Mouse (Mus musculus) embryonic stem cell, embryonic (primary cell): ENCODE data around the gene Gadd45a.

Source experiments
- CTCF ChIA-PET, 4 experiments: fragments of 300-600 bp in 2 of 4; fragments of 350-600 bp in 2 of 4; sonication (Branson Sonifier 250); formaldehyde crosslinking; loops; one replicate each; lab custom pipeline; 2022; ENCODE audit warnings: inconsistent platforms in 2 of 4; lab: Charles Lee
- POLR2A ChIA-PET, 4 experiments: fragments of 300-600 bp in 2 of 4; fragments of 350-600 bp in 2 of 4; sonication (Branson Sonifier 250); formaldehyde crosslinking; loops; one replicate each; lab custom pipeline; 2022; ENCODE audit warnings: antibody characterized with exemption in 4 of 4, inconsistent platforms in 1 of 4; lab: Charles Lee

The Gadd45a gene

DNA sequence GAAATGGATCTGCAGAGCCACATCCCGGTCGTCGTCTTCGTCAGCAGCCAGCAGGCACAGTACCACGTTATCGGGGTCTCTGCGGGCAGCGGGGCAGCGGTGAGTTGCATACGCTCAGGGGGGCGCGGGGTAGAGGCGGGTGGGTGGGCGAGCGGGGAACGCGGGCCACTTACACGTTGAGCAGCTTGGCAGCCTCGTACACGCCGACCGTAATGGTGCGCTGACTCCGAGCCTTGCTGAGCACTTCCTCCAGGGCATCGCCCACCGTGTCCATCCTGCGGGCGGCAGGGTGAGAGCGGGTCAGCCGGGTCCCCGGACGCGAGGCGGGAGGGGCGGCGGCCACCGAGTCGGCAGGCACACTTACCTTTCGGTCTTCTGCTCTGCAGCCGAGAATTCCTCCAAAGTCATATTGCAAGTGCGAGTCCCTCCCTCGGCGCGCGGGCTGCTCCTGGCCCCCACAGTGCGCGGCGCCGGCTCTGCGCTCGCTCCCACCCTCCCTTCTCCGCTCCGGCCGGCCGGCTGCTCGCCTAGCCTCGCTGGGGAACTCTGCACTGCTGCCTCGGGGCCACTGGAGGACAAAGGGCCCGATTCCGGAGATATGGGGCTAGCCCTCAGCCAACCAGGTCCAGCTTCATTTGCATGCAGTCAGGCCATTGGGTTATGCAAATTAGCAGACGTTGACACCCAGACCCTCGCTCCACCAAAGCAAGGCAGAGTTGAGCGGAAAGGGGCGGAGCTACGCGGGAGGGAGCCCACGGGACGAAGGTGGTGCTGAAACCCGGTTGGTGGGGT is at the start of gene Gadd45a:
Gene Gadd45a (minus strand): TSS at position 621 of the 792 bp plus-strand sequence.
- CTCF ChIA-PET: interaction anchor here (0.6 to 2.8 kb wide), 28 partner anchors 13 to 745 kb away, joined by 3 to 18 read pairs (median 4); no protein-coding TSS in a partner anchor
- POLR2A ChIA-PET: interaction anchor here (0.6 to 6.9 kb wide), 119 partner anchors 7 to 1766 kb away, joined by 3 to 100 read pairs (median 5); partner anchors contain the start of genes Gng12 (in 3 of the 4) and Mad2l1 (in 2 of the 4)

GRCm38 (mm10) chr6:67085850-67086437 is 48.7 kb upstream of the Gadd45a start:
- POLR2A ChIA-PET: interaction anchor here in 1 of 4 experiments (0.6 to 1.6 kb wide), 4 partner anchors 16 to 418 kb away, joined by 3 to 8 read pairs (median 3); no protein-coding TSS in a partner anchor
- CTCF ChIA-PET: interaction anchor here in 1 of 4 experiments (0.6 kb wide), 1 partner anchor 27 kb away, joined by 5 read pairs; no protein-coding TSS in a partner anchor

GRCm38 (mm10) chr6:67084465-67084864 is 47.2 kb upstream of the Gadd45a start:
- POLR2A ChIA-PET: no interaction called here
- CTCF ChIA-PET: no interaction called here

DNA sequence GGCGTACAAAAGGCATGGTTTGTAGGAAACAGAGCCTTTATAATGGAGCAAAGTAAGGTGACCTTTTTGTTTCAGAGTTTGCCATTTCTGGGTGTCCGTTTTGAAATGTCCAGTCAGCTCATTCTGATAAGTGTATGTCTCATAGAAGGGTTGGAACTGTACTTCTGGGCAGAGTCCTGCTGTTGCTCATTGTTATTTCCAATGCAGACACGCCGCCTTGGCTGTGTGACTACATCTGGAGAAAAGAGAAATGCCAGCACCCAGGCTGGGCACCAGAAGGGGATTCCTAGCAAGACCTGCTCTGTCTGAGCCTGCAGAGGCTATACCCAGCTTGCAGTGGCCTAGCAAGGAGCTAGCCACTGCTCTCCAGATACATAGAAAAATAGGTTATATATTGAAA is 43.9 kb upstream of the Gadd45a start:
- ChIA-PET POLR2A (no interaction called here), CTCF (interaction anchor here in 1 of 4 experiments (0.6 kb wide), 1 partner anchor 16 kb away, joined by 4 read pairs; no protein-coding TSS in a partner anchor)

DNA sequence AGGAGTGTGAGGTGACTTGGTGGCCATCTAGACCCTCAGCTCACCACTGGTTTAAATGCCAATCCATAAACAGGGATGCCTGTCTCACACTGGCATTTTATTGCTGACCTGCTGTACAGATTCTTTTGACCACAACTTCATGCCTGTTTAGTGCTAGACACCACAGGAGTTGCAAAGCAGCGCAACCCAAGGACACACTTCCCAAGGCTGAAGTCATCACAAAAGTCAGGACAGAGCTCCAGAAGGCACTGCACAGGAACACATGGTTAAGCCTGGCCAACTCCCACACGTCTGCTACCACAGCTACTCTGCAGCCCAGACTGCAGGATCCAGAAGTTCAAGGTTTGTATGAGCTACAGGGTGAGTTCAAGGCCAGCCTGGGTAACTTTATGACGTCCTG is 40.8 kb upstream of the Gadd45a start:
- ChIA-PET POLR2A (no interaction called here), CTCF (interaction anchor here in 1 of 4 experiments (0.8 kb wide), 1 partner anchor 8 kb away, joined by 3 read pairs; no protein-coding TSS in a partner anchor)

DNA sequence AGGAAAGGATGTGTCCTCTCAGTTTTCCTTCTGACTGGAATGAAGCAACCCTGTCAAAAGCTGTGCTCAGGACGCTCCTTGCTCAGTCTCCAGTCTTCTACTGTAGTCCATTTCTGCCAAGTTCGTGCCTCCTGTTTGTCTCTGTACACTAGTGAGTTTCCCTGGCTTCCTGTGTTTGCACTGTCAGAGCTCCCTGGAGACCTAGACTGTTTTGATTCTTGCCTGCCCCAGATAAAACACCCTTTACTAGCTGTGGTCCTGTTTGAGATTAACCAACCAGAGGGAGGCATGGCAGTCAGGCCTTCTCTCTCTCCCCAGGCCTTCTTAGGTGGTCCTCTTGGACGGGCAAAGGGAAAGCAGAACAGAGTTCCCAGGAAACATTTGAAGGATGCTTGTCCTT is 40.2 kb upstream of the Gadd45a start:
- POLR2A ChIA-PET: interaction anchor here in 1 of 4 experiments (1.6 kb wide), 1 partner anchor 51 kb away, joined by 3 read pairs; no protein-coding TSS in a partner anchor
- CTCF ChIA-PET: no interaction called here

- ChIA-PET POLR2A (interaction anchor here in 2 of 4 experiments (1.0 to 1.6 kb wide), 2 partner anchors 39 to 52 kb away, joined by 3 read pairs; partner anchors contain the start of gene Gadd45a (in 1 of the 2)), CTCF (interaction anchor here in 1 of 4 experiments (0.8 kb wide), 2 partner anchors 11 to 14 kb away, joined by 3 to 5 read pairs; no protein-coding TSS in a partner anchor)
Measured at GRCm38 (mm10) chr6:67076348-67076747, 39.1 kb upstream of the Gadd45a start.

DNA sequence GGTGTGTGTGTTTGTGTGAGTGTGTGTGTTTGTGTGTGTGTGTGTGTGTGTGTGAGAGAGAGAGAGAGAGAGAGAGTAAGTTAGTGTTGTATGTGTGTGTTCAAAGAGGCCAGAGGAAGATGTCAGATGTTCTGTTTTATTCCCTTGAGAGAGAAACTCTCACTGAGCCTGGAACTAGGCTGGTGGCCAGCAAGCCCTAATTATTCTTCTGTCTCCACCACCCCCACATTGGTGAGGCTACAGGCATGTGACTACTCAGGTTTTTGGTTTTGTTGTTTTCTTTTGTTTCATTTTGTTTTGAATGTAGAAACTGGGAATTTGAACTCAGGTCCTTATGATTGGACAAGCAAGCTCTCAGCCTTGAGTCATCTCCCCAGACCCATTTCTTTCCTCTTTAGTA is 37.6 kb upstream of the Gadd45a start:
- POLR2A ChIA-PET: no interaction called here
- CTCF ChIA-PET: interaction anchor here in 1 of 4 experiments (0.6 kb wide), 1 partner anchor 15 kb away, joined by 9 read pairs; no protein-coding TSS in a partner anchor

DNA sequence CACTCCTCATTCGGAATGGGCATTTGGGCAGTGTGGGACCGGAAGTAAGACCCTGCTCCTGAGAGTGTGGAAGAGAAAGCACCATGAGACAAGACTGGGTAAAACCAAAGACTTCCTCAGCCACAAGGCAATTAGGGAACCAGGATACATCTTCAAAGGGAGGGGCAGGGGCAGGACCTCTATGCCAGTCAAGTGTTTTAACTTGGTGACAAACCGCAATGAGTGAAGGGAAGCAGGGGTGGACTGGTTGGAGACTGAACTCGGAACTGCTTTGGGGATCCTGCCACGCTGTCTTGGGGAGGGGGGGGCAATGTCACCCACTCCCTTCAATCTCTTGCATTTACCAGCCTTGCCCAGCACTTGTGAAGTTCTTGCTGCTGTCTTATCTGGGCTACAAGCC is 36.7 kb upstream of the Gadd45a start:
- CTCF ChIA-PET: interaction anchor here in 1 of 4 experiments (0.6 kb wide), 1 partner anchor 34 kb away, joined by 3 read pairs; no protein-coding TSS in a partner anchor

GRCm38 (mm10) chr6:67073446-67073845 is 36.2 kb upstream of the Gadd45a start:
- CTCF ChIA-PET: no interaction called here

More for the DNA sequence above, 36.7 kb upstream of the Gadd45a start:
- POLR2A ChIA-PET: interaction anchor here in 1 of 4 experiments (0.5 kb wide), 1 partner anchor 87 kb away, joined by 3 read pairs; no protein-coding TSS in a partner anchor

GRCm38 (mm10) chr6:67071615-67072014 is 34.4 kb upstream of the Gadd45a start:
- ChIA-PET CTCF (no interaction called here), POLR2A (interaction anchor here in 3 of 4 experiments (0.6 to 1.5 kb wide), 4 partner anchors 25 to 461 kb away, joined by 3 to 9 read pairs (median 4); partner anchors contain the start of gene Gadd45a (in 1 of the 3))

More at GRCm38 (mm10) chr6:67073446-67073845, 36.2 kb upstream of the Gadd45a start:
- POLR2A ChIA-PET: interaction anchor here in 2 of 4 experiments (0.6 kb wide), 2 partner anchors 36 to 46 kb away, joined by 4 to 6 read pairs; partner anchors contain the start of gene Gadd45a (in 1 of the 2)

- POLR2A ChIA-PET: interaction anchor here in 2 of 4 experiments (0.6 to 1.4 kb wide), 5 partner anchors 16 to 39 kb away, joined by 3 to 6 read pairs (median 3); partner anchors contain the start of gene Gadd45a (in 1 of the 2)
- CTCF ChIA-PET: interaction anchor here in 2 of 4 experiments (0.5 to 1.1 kb wide), 5 partner anchors 9 to 140 kb away, joined by 3 to 5 read pairs (median 3); no protein-coding TSS in a partner anchor
Measured at GRCm38 (mm10) chr6:67069800-67070315, 32.6 kb upstream of the Gadd45a start.

- CTCF ChIA-PET: interaction anchor here in 2 of 4 experiments (0.6 to 1.1 kb wide), 3 partner anchors 9 to 71 kb away, joined by 3 read pairs; no protein-coding TSS in a partner anchor
- POLR2A ChIA-PET: interaction anchor here in 2 of 4 experiments (0.6 to 1.4 kb wide), 4 partner anchors 17 to 39 kb away, joined by 3 to 6 read pairs (median 3); partner anchors contain the start of gene Gadd45a (in 1 of the 2)
Measured at GRCm38 (mm10) chr6:67069219-67069762, 32.0 kb upstream of the Gadd45a start.

GRCm38 (mm10) chr6:67060057-67060456 is 22.8 kb upstream of the Gadd45a start:
- ChIA-PET CTCF (interaction anchor here (0.6 to 1.3 kb wide), 7 partner anchors 10 to 98 kb away, joined by 3 to 9 read pairs (median 3); partner anchors contain the start of gene Gadd45a (in 1 of the 4)), POLR2A (interaction anchor here in 2 of 4 experiments (1.7 to 2.1 kb wide), 2 partner anchors 22 kb away, joined by 8 read pairs; partner anchors contain the start of gene Gadd45a (in 2 of the 2))

- ChIA-PET CTCF (no interaction called here), POLR2A (interaction anchor here in 1 of 4 experiments (3.1 kb wide), 1 partner anchor 21 kb away, joined by 15 read pairs; the partner anchor contains the start of gene Gadd45a)
Measured at GRCm38 (mm10) chr6:67057991-67058696, 20.9 kb upstream of the Gadd45a start.

DNA sequence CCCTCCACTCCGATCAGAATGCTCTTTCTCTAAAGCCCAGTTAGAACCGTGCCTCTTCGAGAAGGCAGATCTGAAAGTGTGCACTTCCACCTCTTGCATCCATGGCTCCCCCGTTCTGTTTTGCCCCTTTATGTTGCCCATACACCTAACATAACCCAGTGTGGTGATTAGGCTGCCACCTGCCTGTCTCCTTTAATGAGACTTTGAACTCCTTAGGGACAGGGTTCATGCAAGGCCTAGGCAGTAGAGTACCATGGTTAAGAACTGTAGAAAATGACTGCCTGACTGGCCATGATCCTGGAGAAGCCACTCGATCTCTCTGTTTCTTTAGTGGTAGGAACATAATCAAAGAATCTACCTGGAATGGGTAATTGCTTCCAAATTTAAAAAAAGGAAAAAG is 20.3 kb upstream of the Gadd45a start:
- CTCF ChIA-PET: no interaction called here
- POLR2A ChIA-PET: interaction anchor here in 2 of 4 experiments (1.5 to 3.1 kb wide), 2 partner anchors 20 to 21 kb away, joined by 5 to 15 read pairs; partner anchors contain the start of gene Gadd45a (in 2 of the 2)
